17 mouse cellular contexts compared by ENCODE assay signal in the genomic region with DNA sequence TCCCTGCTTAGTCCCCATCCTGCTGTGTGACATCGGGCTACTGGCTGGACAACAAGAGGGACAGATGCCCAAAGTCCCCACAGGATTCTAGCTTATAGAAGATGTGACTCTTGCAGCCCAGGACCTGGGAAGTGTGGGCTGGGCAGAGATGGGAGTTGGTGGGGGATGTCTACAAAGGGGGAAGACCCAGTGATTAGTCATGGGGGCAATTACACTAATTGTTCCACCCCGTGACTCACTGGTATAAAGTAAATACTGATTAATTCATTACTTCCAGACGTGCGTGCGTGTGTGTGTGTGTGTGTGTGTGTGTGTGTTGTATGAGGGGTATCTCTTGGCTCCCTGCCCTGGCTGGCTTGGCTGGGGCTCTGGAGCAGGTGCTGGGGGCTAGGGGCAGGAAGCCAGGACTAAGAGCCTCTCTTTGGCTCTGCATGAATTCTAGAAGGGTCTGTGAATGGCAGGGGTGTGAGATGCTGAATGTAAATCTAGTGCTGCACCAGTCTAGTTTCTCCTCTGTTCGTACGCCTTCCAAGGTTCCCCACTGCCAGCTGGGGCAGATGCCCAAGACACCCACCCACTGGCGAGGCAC. TPM values are rescaled to one million over a fixed set of nuclear protein-coding genes. Genes with fewer than 3 reads are reported as not detected.
DNase-seq lines count a peak whose midpoint lies in the region; ATAC-seq and TF ChIP-seq lines count a peak whose summit lies in the region.
"Had no signal": no experiment of that assay in that cellular context is flagged by ENCODE, and none has a peak within 500 bp of the region (broad histone marks: within the 10 kb centered on the region; RNA-seq: fewer than 3 reads in every experiment).

No protein-coding gene starts in this region.

- WGBS in hindbrain, embryonic 10.5 days, result 71% methylated on average over 8 of the region's 8 CpGs
- 74% methylated on average over 8 of the region's 8 CpGs for WGBS in hindbrain, embryonic 11.5 days
- WGBS in midbrain, embryonic 12.5 days, result 72% methylated on average over 8 of the region's 8 CpGs
- 61% methylated on average over 8 of the region's 8 CpGs for WGBS in lung, postnatal 0 days

- H3K9me3 ChIP-seq in hindbrain, embryonic 10.5 days, result no peaks in the 10 kb centered on the region
- no peaks in the 10 kb centered on the region for H3K9me3 ChIP-seq in hindbrain, embryonic 11.5 days (ENCODE audit: control insufficient read depth, low read length)
- H3K9me3 ChIP-seq in midbrain, embryonic 12.5 days, result no peaks in the 10 kb centered on the region
- H3K9me3 ChIP-seq in lung, postnatal 0 days (ENCODE audit: low read length), result no peaks in the 10 kb centered on the region
- H3K9me3 ChIP-seq: embryonic facial prominence, embryonic 15.5 days; heart, embryonic 15.5 days; neural tube, embryonic 12.5 days had no signal

- peaks cover 25% of the 10 kb centered on the region for H3K36me3 ChIP-seq in hindbrain, embryonic 10.5 days
- H3K36me3 ChIP-seq in hindbrain, embryonic 11.5 days (ENCODE audit: control insufficient read depth, insufficient read depth, low read length), result 0 out of 2 replicates have a peak, but pooled peaks cover 2% of the 10 kb centered on the region
- peaks cover 12% of the 10 kb centered on the region for H3K36me3 ChIP-seq in midbrain, embryonic 12.5 days
- no peaks in the 10 kb centered on the region for H3K36me3 ChIP-seq in lung, postnatal 0 days (ENCODE audit: insufficient read depth, low read length)
- H3K36me3 ChIP-seq: heart, embryonic 15.5 days had no signal

- H3K27ac ChIP-seq in hindbrain, embryonic 10.5 days, result peak overlapping the region; percentile 47
- H3K27ac ChIP-seq in hindbrain, embryonic 11.5 days (ENCODE audit: low read depth, low read length), result no peak overlapping the region
- peak overlapping the region; percentile 84 for H3K27ac ChIP-seq in midbrain, embryonic 12.5 days (replicated peaks)
- no peak overlapping the region for H3K27ac ChIP-seq in lung, postnatal 0 days (ENCODE audit: low read length)
- H3K27ac ChIP-seq: embryonic facial prominence, embryonic 15.5 days; heart, embryonic 15.5 days; liver, embryonic 14.5 days; neural tube, embryonic 12.5 days had no signal

- TF ChIP-seq EP300 in lung, postnatal 0 days (IDR thresholded peaks at IDR 0.05), result no peak

- TF ChIP-seq CTCF in lung, postnatal 0 days (IDR thresholded peaks at IDR 0.05), result no peak

- no peak overlapping the region for H3K9ac ChIP-seq in hindbrain, embryonic 11.5 days (ENCODE audit: low read depth, low read length)
- 0 out of 2 replicates have a peak overlapping the region, but pooled peaks have one; percentile 31 for H3K9ac ChIP-seq in midbrain, embryonic 12.5 days (replicated peaks)
- no peak overlapping the region for H3K9ac ChIP-seq in lung, postnatal 0 days (replicated peaks; ENCODE audit: low read depth)
- H3K9ac ChIP-seq: embryonic facial prominence, embryonic 15.5 days; heart, embryonic 15.5 days; liver, embryonic 14.5 days; neural tube, embryonic 12.5 days had no signal

- H3K4me2 ChIP-seq in hindbrain, embryonic 11.5 days (replicated peaks; ENCODE audit: low read depth, low read length), result no peak overlapping the region
- no peak overlapping the region for H3K4me2 ChIP-seq in midbrain, embryonic 12.5 days (replicated peaks)
- no peak overlapping the region for H3K4me2 ChIP-seq in lung, postnatal 0 days (replicated peaks; ENCODE audit: low read depth, low read length)
- H3K4me2 ChIP-seq: embryonic facial prominence, embryonic 15.5 days; heart, embryonic 15.5 days had no signal

- no peaks in the 10 kb centered on the region for H3K27me3 ChIP-seq in hindbrain, embryonic 10.5 days (ENCODE audit: insufficient read depth, poor library complexity, severe bottlenecking)
- no peaks in the 10 kb centered on the region for H3K27me3 ChIP-seq in hindbrain, embryonic 11.5 days (ENCODE audit: control insufficient read depth, insufficient read depth, low read length)
- no peaks in the 10 kb centered on the region for H3K27me3 ChIP-seq in midbrain, embryonic 12.5 days
- no peaks in the 10 kb centered on the region for H3K27me3 ChIP-seq in lung, postnatal 0 days (replicated peaks; ENCODE audit: insufficient read depth, low read length)
- H3K27me3 ChIP-seq: embryonic facial prominence, embryonic 15.5 days; heart, embryonic 15.5 days; neural tube, embryonic 12.5 days had no signal

- H3K4me1 ChIP-seq in hindbrain, embryonic 10.5 days (replicated peaks), result peaks cover 65% of the 10 kb centered on the region
- H3K4me1 ChIP-seq in hindbrain, embryonic 11.5 days (replicated peaks; ENCODE audit: control insufficient read depth, insufficient read depth, low read length), result 0 out of 2 replicates have a peak, but pooled peaks cover 3% of the 10 kb centered on the region
- H3K4me1 ChIP-seq in midbrain, embryonic 12.5 days, result peaks cover 54% of the 10 kb centered on the region
- H3K4me1 ChIP-seq in lung, postnatal 0 days (ENCODE audit: insufficient read depth, low read depth, low read length), result no peaks in the 10 kb centered on the region

- no peak overlapping the region for H3K4me3 ChIP-seq in hindbrain, embryonic 10.5 days
- no peak overlapping the region for H3K4me3 ChIP-seq in hindbrain, embryonic 11.5 days (ENCODE audit: low read depth, low read length)
- H3K4me3 ChIP-seq in midbrain, embryonic 12.5 days, result no peak overlapping the region
- no peak overlapping the region for H3K4me3 ChIP-seq in lung, postnatal 0 days (ENCODE audit: low read depth, low read length)
- H3K4me3 ChIP-seq: embryonic facial prominence, embryonic 15.5 days; heart, embryonic 15.5 days; neural tube, embryonic 12.5 days had no signal

- no peak for ATAC-seq in hindbrain, embryonic 11.5 days (ENCODE audit: low FRiP score)
- no peak for ATAC-seq in midbrain, embryonic 12.5 days (ENCODE audit: low FRiP score, low read depth)
- ATAC-seq in lung, postnatal 0 days, result no peak

- DNase-seq in hindbrain, embryonic 10.5 days (ENCODE audit: low spot score), result no peak
- no peak for DNase-seq in hindbrain, embryonic 11.5 days (ENCODE audit: low spot score)
- peak; percentile 91 for DNase-seq in right cerebral cortex, postnatal 10 days (ENCODE audit: low spot score in 2 of 2)
- DNase-seq in right cerebral cortex, postnatal 36 days (ENCODE audit: low spot score in 2 of 2), result no peak
- no peak for DNase-seq in adrenal gland, postnatal 10 days
- no peak for DNase-seq in lung, postnatal 0 days (ENCODE audit: low spot score)
- DNase-seq: adrenal gland, postnatal 25 days; cerebellum, adult 11-12 months; gastrocnemius, postnatal 25 days; kidney, adult 18-20 months; spleen, adult 18-20 months; thymus, postnatal 14 days had no signal

RNA-seq across cellular contexts. Expression of gene Sdc3, which starts 22.5 kb away (rescaled TPM):
- 30.0 and 38.4 TPM in 2 replicates for polyA plus RNA-seq in hindbrain, embryonic 10.5 days (2016; fragmentation: Nextera tagmentation; extraction: Ambion mirVana)
- 12.0 and 15.2 TPM in 2 replicates for polyA plus RNA-seq in hindbrain, embryonic 11.5 days (2014; fragmentation: Nextera tagmentation; extraction: Ambion mirVana)
- 46.5 and 52.1 TPM in 2 replicates for polyA plus RNA-seq in midbrain, embryonic 12.5 days (2016; fragmentation: Nextera tagmentation; extraction: Ambion mirVana)
- total RNA-seq in adrenal gland, postnatal 10 days (2021), result 100 to 1,000 TPM; 149 to 179 TPM
- 10.4 and 10.5 TPM in 2 replicates for polyA plus RNA-seq in lung, postnatal 0 days (2015; fragmentation: Nextera tagmentation; extraction: Ambion mirVana)

Comparison
In these comparisons a context has a peak if more than half of its experiments do, and no peak if none do; other contexts are left out.
1. DNase-seq: peak in right cerebral cortex, postnatal 10 days (2 of 2); none in hindbrain, embryonic 10.5 days (single experiment), hindbrain, embryonic 11.5 days (single experiment), right cerebral cortex, postnatal 36 days (0 of 2), adrenal gland, postnatal 10 days (single experiment) and lung, postnatal 0 days (single experiment).
2. H3K27ac ChIP-seq: peak in hindbrain, embryonic 10.5 days (single experiment) and midbrain, embryonic 12.5 days (single experiment); none in hindbrain, embryonic 11.5 days (single experiment) and lung, postnatal 0 days (single experiment).